Mouse (Mus musculus): Measurements from ENCODE around the gene Zc3h10.

GRCm38 (mm10) chr10:128504641-128505370, 42.8 kb downstream of the Zc3h10 start:
- TF ChIP-seq CTCF (IDR thresholded peaks at IDR 0.05; ENCODE audit: low read depth) (no peak), EP300 (IDR thresholded peaks at IDR 0.05; ENCODE audit: low read depth) (no peak)

Data from heart, postnatal 0 days (tissue).